Mouse (Mus musculus) heart, adult 2 months (tissue): ENCODE results near the gene Ubqln1.

ENCODE experiments used
- EP300 ChIP-seq: fragments of 200-500 bp; IDR thresholded peaks from 2 replicates; pipeline ENCODE4 v1.6.1; 2011; ENCODE audit warnings: low read depth, low read length, control low read depth; ENCODE audit not compliant: insufficient read depth
- POLR2A ChIP-seq: fragments of 200-500 bp; IDR thresholded peaks from 2 replicates; pipeline ENCODE4 v1.6.1; 2011; ENCODE audit warnings: mild to moderate bottlenecking, low read depth, low read length, control low read depth; ENCODE audit not compliant: insufficient read depth

GRCm38 (mm10) chr13:58186281-58186680 is 29.2 kb downstream of the Ubqln1 start:
- no peak for TF ChIP-seq POLR2A
- no peak for TF ChIP-seq EP300
